Mouse (Mus musculus) brain, embryonic 14.5 days (tissue): ENCODE results near the gene Ppwd1.

ENCODE experiments used
- CTCF ChIP-seq: fragments of 200-500 bp; IDR thresholded peaks from 2 replicates; pipeline ENCODE4 v1.5.1; 2012; ENCODE audit warnings: inconsistent platforms, mild to moderate bottlenecking, moderate library complexity, borderline replicate concordance; ENCODE audit not compliant: insufficient read depth, insufficient read length; ENCODE audit errors: extremely low read depth
- POLR2A ChIP-seq: fragments of 200-500 bp; IDR thresholded peaks from 2 replicates; pipeline ENCODE4 v1.6.1; 2012; ENCODE audit warnings: mild to moderate bottlenecking, inconsistent platforms, borderline replicate concordance; ENCODE audit not compliant: poor library complexity, insufficient read depth, insufficient read length, severe bottlenecking; ENCODE audit errors: extremely low read depth

DNA sequence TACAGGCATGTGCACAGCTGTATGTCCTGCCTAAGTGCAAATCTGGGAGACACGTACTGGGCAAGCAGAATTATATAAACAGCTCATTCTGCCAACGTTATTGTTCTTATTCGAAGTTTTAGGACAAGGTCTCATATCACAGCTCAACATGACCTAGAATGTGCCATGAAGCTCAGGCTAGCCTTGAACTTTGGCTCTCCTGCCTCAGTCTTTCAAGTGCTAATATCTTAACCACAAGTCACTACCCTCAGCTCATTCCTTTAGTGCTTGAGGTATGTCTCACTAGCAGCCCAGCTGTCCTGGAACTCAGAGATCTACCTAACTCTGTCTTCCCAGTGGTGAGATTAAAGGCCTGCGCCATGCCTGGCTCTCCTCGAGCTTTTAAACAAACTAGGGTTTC, 56.9 kb downstream of the Ppwd1 start:
- no peak for TF ChIP-seq POLR2A
- no peak for TF ChIP-seq CTCF
